Mouse (Mus musculus) C2C12 (cell line): ENCODE results near the gene Prkce.

Experiments
- CTCF ChIP-seq: IDR thresholded peaks from one replicate; pipeline ENCODE4 v1.5.1; 2011; ENCODE audit not compliant: control insufficient read depth, insufficient read depth, insufficient read length
- FOSL1 ChIP-seq: IDR thresholded peaks from one replicate; pipeline ENCODE4 v1.8.0; 2011; ENCODE audit warnings: mild to moderate bottlenecking, low read length; ENCODE audit not compliant: poor library complexity, insufficient read depth, severe bottlenecking
- MYOD1 ChIP-seq: IDR thresholded peaks from one replicate; pipeline ENCODE4 v1.6.1; 2011; ENCODE audit warnings: low read depth; ENCODE audit not compliant: control insufficient read depth, insufficient read length
- USF1 ChIP-seq: IDR thresholded peaks from one replicate; pipeline ENCODE4 v1.6.1; 2011; ENCODE audit warnings: low read depth, mild to moderate bottlenecking, control low read depth, moderate library complexity

- TF ChIP-seq CTCF, result no peak
- TF ChIP-seq USF1, result no peak
- TF ChIP-seq FOSL1, result no peak
- no peak for TF ChIP-seq MYOD1
These were observed 358.4 kb downstream of the Prkce start for GRCm38 (mm10) chr17:86526016-86526415.
